Mouse (Mus musculus) neural tube, embryonic 13.5 days (tissue): ENCODE results near the gene Egfr. TPM values are rescaled to one million over a fixed set of nuclear protein-coding genes. Genes with fewer than 3 reads are reported as not detected.

Source experiments
- ATAC-seq: fragments of 200-750 bp; cut with Nextera tagmentation; 2 replicates; pipeline ENCODE4 v1.8.0; 2017; ENCODE audit warnings: low read depth, mild to moderate bottlenecking, moderate TSS enrichment, moderate library complexity
- H3K27ac ChIP-seq: fragments of 300-500 bp; sonication (generic); replicated peaks from 2 replicates; pipeline ENCODE4 v1.5.1; 2015; ENCODE audit warnings: moderate library complexity, mild to moderate bottlenecking, inconsistent platforms
- H3K27me3 ChIP-seq: fragments of 300-500 bp; sonication (generic); 2 replicates; pipeline ENCODE4 v1.6.1; 2015; ENCODE audit warnings: mild to moderate bottlenecking, inconsistent platforms
- H3K36me3 ChIP-seq: fragments of 300-500 bp; sonication (generic); 2 replicates; pipeline ENCODE4 v1.6.1; 2015; ENCODE audit warnings: mild to moderate bottlenecking, inconsistent platforms
- H3K4me1 ChIP-seq: fragments of 300-500 bp; sonication (generic); replicated peaks from 2 replicates; pipeline ENCODE4 v1.6.1; 2015; ENCODE audit warnings: inconsistent platforms
- H3K4me2 ChIP-seq: fragments of 300-500 bp; sonication (generic); 2 replicates; pipeline ENCODE4 v1.6.1; 2015; ENCODE audit warnings: inconsistent platforms, mild to moderate bottlenecking, moderate library complexity
- H3K4me3 ChIP-seq: fragments of 300-500 bp; sonication (generic); 2 replicates; pipeline ENCODE4 v1.5.1; 2015; ENCODE audit warnings: mild to moderate bottlenecking, inconsistent platforms
- H3K9ac ChIP-seq: fragments of 300-500 bp; sonication (generic); 2 replicates; pipeline ENCODE4 v1.6.1; 2015; ENCODE audit warnings: moderate library complexity, mild to moderate bottlenecking, inconsistent platforms
- H3K9me3 ChIP-seq: fragments of 300-500 bp; sonication (generic); 2 replicates; pipeline ENCODE4 v1.6.1; 2016; ENCODE audit warnings: inconsistent platforms
- WGBS: fragments of 180-500 bp; shearing (Covaris S2); methylation state at CpG from one replicate; pipeline ENCODE4 v1.1.7; 2015; 5-methylcytosine and 5-hydroxymethylcytosine counted together
- polyA plus RNA-seq: library from polyadenylated mRNA; unstranded; fragments of >200 nt; fragmentation: Nextera tagmentation; extraction: Ambion mirVana; gene quantifications from 2 replicates; pipeline ENCODE4 v1.2.1, GENCODE M21; 2015

Gene Egfr
- polyA plus RNA-seq, 1 experiment from 2014 or later = 2.4 TPM

DNA sequence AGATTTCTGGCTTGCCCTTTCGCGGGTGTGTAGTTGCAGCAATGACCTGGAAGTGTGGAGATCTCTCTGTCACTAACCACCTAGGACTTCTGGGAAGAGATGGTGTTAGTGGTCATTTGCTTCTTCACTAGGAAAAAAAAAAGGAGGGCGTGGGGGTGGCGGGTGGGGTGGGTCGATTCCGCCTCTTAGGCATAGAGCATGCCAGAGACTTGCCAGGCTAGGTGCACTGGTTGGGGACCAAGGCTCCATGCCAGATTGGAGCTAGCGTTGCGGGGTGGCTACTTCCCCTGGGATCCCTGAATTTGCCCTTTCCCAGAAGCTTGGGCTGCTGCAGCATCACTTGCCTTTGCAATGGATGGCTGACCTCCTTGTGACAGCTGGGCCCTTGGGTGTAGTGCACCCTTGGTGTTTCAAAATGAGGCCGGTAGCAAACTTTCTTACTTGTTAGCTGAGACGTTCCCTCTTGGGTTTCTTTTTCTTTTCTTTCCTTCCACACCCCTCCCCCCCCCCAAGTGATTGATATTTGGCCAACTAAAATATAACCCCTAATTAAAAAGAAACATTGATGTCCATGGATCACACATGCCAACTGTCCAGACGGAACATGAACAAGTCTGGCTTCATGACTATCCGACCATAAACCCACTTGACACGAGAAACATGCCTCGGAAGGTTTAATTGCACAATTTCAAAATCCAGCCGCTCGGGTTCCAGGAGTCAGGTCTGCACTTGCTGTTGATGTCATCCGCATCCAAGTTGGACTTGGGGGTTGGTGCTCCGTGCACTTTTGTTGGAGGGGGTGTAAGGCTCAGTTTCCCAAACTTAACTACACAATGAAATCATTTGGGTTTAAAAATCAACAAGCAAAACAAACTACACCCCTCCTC lies 1.4 kb downstream of the Egfr start:
- no peak for ATAC-seq
- Histone ChIP-seq H3K9ac (0 out of 2 replicates have a peak overlapping the region, but pooled peaks have one; percentile 60), H3K27me3 (peaks cover 47% of the 10 kb centered on the region), H3K27ac (no peak overlapping the region), H3K4me3 (peak overlapping the region; percentile 58), H3K4me2 (peak overlapping the region; percentile 98), H3K4me1 (peaks cover 17% of the 10 kb centered on the region), H3K36me3 (no peaks in the 10 kb centered on the region), H3K9me3 (no peaks in the 10 kb centered on the region)
- WGBS = 40% methylated on average over 18 of the region's 18 CpGs

DNA sequence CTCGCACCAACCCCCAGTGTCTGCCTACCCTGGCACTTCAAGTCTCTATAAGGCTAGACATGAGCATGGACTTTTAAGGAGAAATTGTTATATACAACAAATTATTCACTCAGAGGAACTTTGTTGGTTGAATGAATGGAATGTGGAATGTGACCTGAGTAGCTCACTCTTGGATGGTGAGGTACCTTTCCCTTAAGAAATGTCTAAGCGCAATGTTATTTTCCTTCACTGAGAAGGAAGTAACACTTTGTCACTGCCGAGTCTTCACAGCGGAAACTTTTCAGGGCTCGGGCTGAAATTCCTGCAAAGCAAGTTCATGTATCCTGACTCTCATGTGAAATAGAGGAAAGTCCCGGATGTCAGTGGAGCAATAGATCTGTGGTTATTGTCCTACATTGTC lies 7.9 kb downstream of the Egfr start:
- Histone ChIP-seq H3K4me3 (no peak overlapping the region), H3K27me3 (peaks cover 5% of the 10 kb centered on the region), H3K27ac (no peak overlapping the region), H3K4me2 (no peak overlapping the region), H3K4me1 (no peaks in the 10 kb centered on the region), H3K9me3 (no peaks in the 10 kb centered on the region), H3K36me3 (no peaks in the 10 kb centered on the region), H3K9ac (no peak overlapping the region)
- ATAC-seq = no peak
- WGBS = 87% methylated on average over 6 of the region's 6 CpGs

DNA sequence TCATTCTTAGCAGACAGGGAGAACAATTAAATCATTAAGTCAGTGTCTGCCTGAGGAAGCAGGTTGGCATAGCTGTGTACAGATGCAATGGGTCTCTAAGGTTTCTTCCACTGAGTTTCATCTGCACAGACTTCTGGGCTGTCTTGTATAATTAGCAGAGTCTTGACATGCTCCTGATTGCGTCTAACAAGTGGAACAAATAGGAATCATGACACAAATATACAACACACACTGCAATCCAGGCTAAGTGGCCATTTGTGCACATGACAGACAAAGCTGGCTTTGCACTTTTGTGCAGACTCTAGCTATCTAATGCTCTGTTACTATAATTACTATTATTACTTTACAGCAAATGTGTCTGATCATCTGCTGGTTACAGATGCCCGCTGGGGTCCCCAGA lies 9.2 kb downstream of the Egfr start:
- no peaks in the 10 kb centered on the region for H3K9me3 ChIP-seq
- 86% methylated on average over 2 of the region's 2 CpGs for WGBS
- H3K27ac ChIP-seq = no peak overlapping the region
- no peak overlapping the region for H3K4me3 ChIP-seq
- ATAC-seq = no peak
- no peaks in the 10 kb centered on the region for H3K36me3 ChIP-seq
- H3K27me3 ChIP-seq = no peaks in the 10 kb centered on the region
- H3K9ac ChIP-seq = no peak overlapping the region
- no peak overlapping the region for H3K4me2 ChIP-seq
- H3K4me1 ChIP-seq = no peaks in the 10 kb centered on the region

DNA sequence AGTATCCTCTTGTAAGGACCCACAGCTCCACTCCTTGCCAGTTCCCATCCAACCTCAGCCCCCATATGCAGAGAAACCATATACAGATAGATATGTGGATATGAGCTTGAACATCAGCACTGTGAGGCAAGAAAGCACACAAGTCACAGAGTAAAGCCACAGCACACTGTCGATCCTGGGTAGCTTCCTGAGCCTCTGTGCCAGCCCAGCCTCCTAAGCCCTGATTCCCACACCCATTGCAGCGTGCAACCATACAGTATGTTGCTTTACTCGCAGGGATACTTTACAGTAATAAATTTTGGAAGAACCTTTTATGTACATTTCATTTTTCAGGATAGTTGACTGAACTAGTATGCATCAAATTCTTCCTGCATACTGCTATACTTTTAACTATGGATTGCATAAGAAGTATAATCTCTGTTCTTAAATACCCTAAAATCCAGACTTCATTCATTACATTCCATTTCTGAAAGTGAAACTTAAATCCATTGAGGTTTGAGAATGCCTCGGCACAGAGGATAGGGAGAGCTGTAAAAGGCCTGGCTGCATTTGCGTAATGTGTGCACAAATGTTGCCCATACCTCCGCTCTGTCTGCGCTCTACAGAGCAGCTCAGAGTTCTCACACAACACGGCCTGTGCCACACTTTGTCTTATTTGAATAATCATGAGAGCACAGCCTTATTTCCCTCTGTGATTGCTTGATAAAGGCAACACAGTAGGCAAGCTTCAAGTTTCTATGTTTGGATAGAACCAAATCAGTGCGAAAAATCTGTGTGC lies 14.2 kb downstream of the Egfr start:
- no peak overlapping the region for H3K27ac ChIP-seq
- H3K9ac ChIP-seq = no peak overlapping the region
- no peaks in the 10 kb centered on the region for H3K9me3 ChIP-seq
- H3K4me2 ChIP-seq = no peak overlapping the region
- no peak overlapping the region for H3K4me3 ChIP-seq
- 79% methylated on average over 9 of the region's 9 CpGs for WGBS
- no peaks in the 10 kb centered on the region for H3K27me3 ChIP-seq
- no peaks in the 10 kb centered on the region for H3K36me3 ChIP-seq
- H3K4me1 ChIP-seq = 0 out of 2 replicates have a peak, but pooled peaks cover 4% of the 10 kb centered on the region
- ATAC-seq = no peak

DNA sequence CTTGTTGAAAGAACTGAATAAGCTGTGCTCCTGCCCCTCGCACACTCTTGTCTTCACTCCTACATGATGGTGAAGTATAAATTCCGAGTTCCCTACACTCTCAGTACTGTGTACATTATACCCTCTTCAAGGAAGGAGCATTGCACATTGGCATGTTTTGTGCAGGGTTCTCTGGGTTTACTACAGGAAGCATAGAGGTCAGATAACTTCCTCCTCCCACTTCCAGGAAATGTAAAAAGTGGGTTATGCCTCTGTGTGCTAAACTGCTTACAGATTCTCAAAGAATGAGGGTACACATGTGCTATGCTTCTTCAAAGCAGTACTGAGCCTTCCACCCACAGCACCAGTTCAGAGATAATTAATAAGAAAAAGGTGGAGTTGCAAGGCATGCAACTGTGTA lies 16.0 kb downstream of the Egfr start:
- H3K4me2 ChIP-seq = no peak overlapping the region
- 87% methylated on average over 2 of the region's 2 CpGs for whole genome bisulfite sequencing
- H3K27me3 ChIP-seq = no peaks in the 10 kb centered on the region
- ATAC-seq = no peak
- H3K9me3 ChIP-seq = no peaks in the 10 kb centered on the region
- 0 out of 2 replicates have a peak, but pooled peaks cover 4% of the 10 kb centered on the region for H3K4me1 ChIP-seq
- H3K36me3 ChIP-seq = no peaks in the 10 kb centered on the region
- no peak overlapping the region for H3K4me3 ChIP-seq
- no peak overlapping the region for H3K9ac ChIP-seq
- no peak overlapping the region for H3K27ac ChIP-seq

DNA sequence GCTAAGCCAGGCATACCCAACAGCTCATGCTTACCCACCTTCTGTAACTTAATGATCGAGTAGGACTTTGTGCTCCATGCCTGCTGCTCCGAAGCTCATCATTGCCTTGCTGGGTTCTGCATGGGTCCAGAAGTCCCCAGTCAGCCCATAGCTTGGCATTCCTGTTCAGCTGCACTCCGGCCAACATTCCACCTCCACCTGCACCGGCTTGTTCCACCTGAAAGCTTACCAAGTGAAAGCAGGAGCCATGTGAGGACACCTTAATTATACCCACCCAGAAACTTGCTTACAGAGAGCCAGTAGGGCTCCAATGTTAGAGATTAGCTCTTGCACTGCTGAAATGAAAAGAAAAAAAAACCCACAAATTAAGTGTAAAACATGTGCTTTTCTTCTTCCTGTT lies 17.3 kb downstream of the Egfr start:
- Histone ChIP-seq H3K9ac (no peak overlapping the region), H3K4me1 (0 out of 2 replicates have a peak, but pooled peaks cover 4% of the 10 kb centered on the region), H3K4me3 (no peak overlapping the region), H3K9me3 (no peaks in the 10 kb centered on the region), H3K27me3 (no peaks in the 10 kb centered on the region), H3K27ac (no peak overlapping the region), H3K36me3 (no peaks in the 10 kb centered on the region), H3K4me2 (no peak overlapping the region)
- no peak for ATAC-seq
- WGBS = 84% methylated on average over 4 of the region's 4 CpGs

DNA sequence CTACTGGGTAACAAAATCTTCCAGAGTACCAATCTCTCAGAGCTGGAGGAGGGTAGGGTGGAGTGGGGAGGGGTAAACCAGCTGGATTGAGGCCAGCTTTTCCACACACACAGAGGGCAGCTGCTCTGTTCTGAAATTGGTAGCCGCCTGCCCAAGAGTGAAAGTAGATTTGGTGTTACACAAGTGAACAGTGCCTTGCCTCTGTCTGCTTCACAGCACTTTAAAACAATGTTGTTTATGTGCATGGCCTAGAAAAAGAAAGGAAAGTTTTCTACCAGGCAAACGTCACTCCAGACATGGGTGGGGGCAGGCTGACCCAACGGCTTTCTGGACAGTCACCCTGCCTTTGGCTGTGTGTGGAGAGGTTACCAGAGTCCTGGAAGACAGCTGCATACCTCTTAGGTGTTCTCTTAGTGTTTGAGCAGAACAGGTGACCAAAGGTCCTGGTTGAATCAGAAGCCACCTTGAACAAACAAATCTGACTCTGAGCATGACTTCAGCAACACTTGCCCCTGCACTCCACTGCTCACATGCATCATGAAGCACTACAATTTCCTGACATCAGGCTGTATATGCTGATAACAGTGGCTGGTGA lies 17.8 kb downstream of the Egfr start:
- Histone ChIP-seq H3K27me3 (no peaks in the 10 kb centered on the region), H3K4me2 (no peak overlapping the region), H3K4me3 (no peak overlapping the region), H3K36me3 (no peaks in the 10 kb centered on the region), H3K9ac (no peak overlapping the region), H3K9me3 (no peaks in the 10 kb centered on the region), H3K4me1 (0 out of 2 replicates have a peak, but pooled peaks cover 4% of the 10 kb centered on the region), H3K27ac (no peak overlapping the region)
- 57% methylated on average over 3 of the region's 3 CpGs for WGBS
- no peak for ATAC-seq

DNA sequence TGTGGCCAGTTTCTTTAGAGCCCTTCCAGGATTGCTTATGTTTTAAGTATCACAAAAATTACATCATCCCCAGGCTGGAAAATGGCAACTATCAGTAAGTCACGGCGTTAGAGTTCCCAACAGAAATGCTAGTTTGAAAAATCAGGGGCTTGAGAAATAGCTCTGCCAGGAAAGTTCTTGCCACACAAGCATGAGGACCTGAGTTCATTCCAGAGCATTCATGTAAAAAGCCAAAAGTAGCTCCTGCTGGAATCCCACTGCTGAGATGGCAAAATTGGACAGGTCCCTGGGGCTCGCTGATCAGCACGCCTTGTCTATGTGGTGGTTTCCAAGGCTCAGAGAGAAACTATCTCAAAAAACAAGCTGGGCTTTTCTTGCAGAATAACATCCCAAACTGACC lies 19.0 kb downstream of the Egfr start:
- no peak overlapping the region for H3K27ac ChIP-seq
- WGBS = 93% methylated on average over 4 of the region's 4 CpGs
- ATAC-seq = no peak
- H3K4me2 ChIP-seq = no peak overlapping the region
- no peaks in the 10 kb centered on the region for H3K27me3 ChIP-seq
- H3K9ac ChIP-seq = no peak overlapping the region
- no peaks in the 10 kb centered on the region for H3K9me3 ChIP-seq
- H3K36me3 ChIP-seq = no peaks in the 10 kb centered on the region
- 0 out of 2 replicates have a peak, but pooled peaks cover 4% of the 10 kb centered on the region for H3K4me1 ChIP-seq
- no peak overlapping the region for H3K4me3 ChIP-seq

DNA sequence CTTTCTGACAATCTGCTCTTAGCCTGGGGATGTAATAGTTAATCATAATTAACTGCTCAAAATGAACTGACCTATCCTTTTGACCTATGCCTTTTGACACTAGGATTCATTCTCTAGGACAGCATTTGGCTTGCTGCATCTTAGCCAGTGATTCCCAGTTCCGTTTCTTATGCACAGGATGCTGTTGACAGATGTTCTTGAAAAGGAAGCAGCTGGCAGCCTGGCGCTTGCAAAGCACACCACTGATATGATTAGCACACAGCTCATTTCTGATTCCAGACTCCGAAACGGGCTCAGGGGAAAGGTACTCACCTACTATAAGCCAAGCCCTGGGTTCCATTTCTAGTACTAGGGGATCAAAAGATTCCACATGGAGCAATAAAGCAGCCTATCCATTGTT lies 20.7 kb downstream of the Egfr start:
- ATAC-seq = peak; percentile 65; the same call in 1 of the 2 replicates
- no peaks in the 10 kb centered on the region for H3K36me3 ChIP-seq
- no peak overlapping the region for H3K9ac ChIP-seq
- 51% methylated on average over 4 of the region's 4 CpGs for WGBS
- no peaks in the 10 kb centered on the region for H3K9me3 ChIP-seq
- H3K4me3 ChIP-seq = no peak overlapping the region
- H3K4me2 ChIP-seq = no peak overlapping the region
- H3K27ac ChIP-seq = no peak overlapping the region
- H3K4me1 ChIP-seq = 0 out of 2 replicates have a peak, but pooled peaks cover 4% of the 10 kb centered on the region
- H3K27me3 ChIP-seq = no peaks in the 10 kb centered on the region

DNA sequence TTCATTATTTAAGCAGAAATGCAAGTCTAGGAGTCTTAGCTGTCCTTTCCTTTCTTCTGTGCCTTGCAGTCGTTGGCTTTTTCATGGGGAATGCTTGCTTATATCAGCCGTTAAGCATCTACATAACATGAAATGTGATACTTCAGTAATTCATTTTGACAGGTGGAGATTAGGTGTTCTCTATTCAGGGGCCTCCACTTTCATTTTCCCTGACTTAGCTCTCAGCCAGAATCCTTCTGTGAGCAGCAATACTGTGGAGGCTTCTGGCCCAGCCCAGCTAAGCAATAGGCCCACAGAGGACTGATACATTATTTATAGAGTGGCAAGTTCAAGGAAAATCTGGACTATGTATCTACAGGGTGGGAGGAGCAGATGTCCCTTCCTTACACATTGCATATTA lies 25.0 kb downstream of the Egfr start:
- no peak overlapping the region for H3K4me2 ChIP-seq
- no peak overlapping the region for H3K9ac ChIP-seq
- 78% methylated on average over 2 of the region's 2 CpGs for WGBS
- no peaks in the 10 kb centered on the region for H3K4me1 ChIP-seq
- ATAC-seq = no peak
- no peak overlapping the region for H3K4me3 ChIP-seq
- H3K9me3 ChIP-seq = no peaks in the 10 kb centered on the region
- H3K36me3 ChIP-seq = no peaks in the 10 kb centered on the region
- no peak overlapping the region for H3K27ac ChIP-seq
- no peaks in the 10 kb centered on the region for H3K27me3 ChIP-seq

DNA sequence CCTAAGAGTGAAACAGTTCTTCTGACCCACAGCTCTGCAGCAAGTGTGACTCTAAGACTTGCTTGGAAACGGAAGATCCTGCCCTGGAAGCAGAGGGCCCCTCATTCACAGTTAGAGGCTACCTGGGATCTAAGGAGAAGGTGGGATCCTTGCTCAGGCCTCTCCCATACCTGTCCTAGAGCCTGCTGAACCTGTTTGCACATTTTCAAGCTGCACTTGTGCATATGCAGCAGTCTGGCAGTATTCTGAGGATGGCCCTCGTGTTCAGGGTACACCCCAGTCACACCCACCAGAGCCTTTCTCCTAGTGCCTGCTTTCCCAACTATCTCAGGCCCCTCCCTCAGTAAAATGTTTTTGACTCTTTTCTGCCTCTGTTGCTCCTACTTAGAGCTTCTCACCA lies 29.6 kb downstream of the Egfr start:
- Histone ChIP-seq H3K36me3 (no peaks in the 10 kb centered on the region), H3K9ac (no peak overlapping the region), H3K4me2 (no peak overlapping the region), H3K4me3 (no peak overlapping the region), H3K4me1 (no peaks in the 10 kb centered on the region), H3K27me3 (no peaks in the 10 kb centered on the region), H3K27ac (no peak overlapping the region), H3K9me3 (no peaks in the 10 kb centered on the region)
- no peak for ATAC-seq
- WGBS = 86% methylated on average over 2 of the region's 2 CpGs
